Mouse (Mus musculus): ENCODE measurements around the gene Ubqln4. TPM values are rescaled to one million over a fixed set of nuclear protein-coding genes. Genes with fewer than 3 reads are reported as not detected.
A peak's percentile ranks its signal among the peaks of the same experiment; 100 is the strongest.

Gene Ubqln4
- total RNA-seq, 2 experiments from 2014 or later, result 7.6 to 10.1 TPM

- ATAC-seq (replicated peaks; ENCODE audit: low FRiP score, poor library complexity, severe bottlenecking), result no peak
Observed at GRCm38 (mm10) chr3:88539397-88539796, 14.2 kb upstream of the Ubqln4 start.

- no peak for ATAC-seq (replicated peaks; ENCODE audit: low FRiP score, poor library complexity, severe bottlenecking)
Observed at GRCm38 (mm10) chr3:88540085-88540484, 13.5 kb upstream of the Ubqln4 start.

DNA sequence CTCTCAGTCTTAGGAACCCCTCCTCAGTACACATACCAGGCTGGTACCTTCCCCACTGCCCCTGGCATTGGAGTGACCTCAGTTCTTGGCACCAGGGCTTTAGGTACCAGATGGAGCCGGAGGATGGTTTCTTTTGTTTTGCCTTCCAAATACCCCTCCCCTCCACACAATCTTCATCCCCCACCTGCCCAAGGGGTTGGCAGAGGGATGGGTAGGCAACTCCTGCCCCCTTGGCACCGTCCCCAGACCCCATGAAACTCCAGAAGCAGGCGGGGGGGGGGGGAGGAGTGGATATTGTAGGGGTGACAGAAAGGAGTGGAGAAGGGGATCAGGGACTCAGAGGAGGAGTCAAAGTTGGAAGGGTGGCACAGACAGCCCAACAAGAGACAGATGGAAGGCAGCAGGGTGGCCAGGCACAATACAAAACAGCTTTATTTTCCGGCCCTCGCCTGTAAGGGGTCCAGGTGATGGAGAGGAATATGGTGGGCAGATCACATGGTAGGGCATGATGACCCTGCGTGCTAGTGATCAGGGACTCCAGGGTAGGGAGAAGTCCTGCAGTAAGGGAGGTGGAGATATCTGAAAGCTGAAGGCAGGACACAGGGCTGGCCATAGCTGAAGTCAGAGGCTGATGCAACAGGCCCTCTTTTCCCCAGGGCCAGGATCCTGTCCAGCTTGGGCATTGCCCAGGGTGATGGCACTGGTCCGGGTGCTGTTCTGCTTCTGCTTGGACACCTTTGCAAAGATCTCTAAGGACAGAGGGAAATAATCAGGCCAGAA, 11.7 kb upstream of the Ubqln4 start:
- no peak for ATAC-seq (replicated peaks; ENCODE audit: low FRiP score, poor library complexity, severe bottlenecking)

- ATAC-seq (replicated peaks; ENCODE audit: low FRiP score, poor library complexity, severe bottlenecking), result no peak
Observed at GRCm38 (mm10) chr3:88542486-88542885, 11.1 kb upstream of the Ubqln4 start.

- no peak for ATAC-seq (replicated peaks; ENCODE audit: low FRiP score, poor library complexity, severe bottlenecking)
Observed at GRCm38 (mm10) chr3:88543174-88543573, 10.4 kb upstream of the Ubqln4 start.

DNA sequence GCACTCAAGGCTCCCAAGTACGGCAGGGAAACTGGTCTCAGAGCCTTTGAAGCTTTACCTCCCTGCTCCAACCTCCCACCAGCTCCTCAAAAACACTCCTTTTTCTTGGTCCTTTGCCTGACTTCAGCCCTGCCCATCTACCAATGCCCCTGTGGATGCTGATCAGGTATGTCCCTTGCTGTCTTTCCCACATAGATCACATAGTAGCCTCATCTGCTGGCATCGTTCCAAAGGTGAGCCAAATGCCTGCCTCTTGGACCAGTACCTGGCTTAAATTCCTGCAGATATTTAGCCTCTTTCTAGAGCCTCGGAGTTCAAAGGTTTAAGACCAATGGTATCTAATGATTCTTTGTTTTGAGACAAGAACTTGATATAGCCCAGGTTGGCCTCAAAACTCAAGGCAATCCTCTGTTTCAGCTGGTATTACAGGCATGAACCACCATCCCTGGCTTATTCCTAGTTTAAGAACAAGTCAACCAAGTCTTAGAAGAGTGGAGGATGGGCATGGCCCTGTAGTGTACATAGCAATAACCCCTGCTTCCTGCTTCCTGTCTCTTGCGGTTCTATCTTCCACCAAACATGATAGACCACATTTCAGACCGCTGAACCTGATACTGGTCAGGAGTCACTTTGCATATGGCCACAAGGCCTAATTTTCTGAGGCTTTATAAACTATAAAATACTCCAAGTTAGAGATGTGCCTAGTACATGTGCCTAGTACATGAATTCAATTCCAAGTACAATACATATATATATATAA, 9.7 kb upstream of the Ubqln4 start:
- ATAC-seq (replicated peaks; ENCODE audit: low FRiP score, poor library complexity, severe bottlenecking), result no peak

GRCm38 (mm10) chr3:88544514-88544913, 9.0 kb upstream of the Ubqln4 start:
- no peak for ATAC-seq (replicated peaks; ENCODE audit: low FRiP score, poor library complexity, severe bottlenecking)

GRCm38 (mm10) chr3:88544955-88545591, 8.5 kb upstream of the Ubqln4 start:
- no peak for ATAC-seq (replicated peaks; ENCODE audit: low FRiP score, poor library complexity, severe bottlenecking)

DNA sequence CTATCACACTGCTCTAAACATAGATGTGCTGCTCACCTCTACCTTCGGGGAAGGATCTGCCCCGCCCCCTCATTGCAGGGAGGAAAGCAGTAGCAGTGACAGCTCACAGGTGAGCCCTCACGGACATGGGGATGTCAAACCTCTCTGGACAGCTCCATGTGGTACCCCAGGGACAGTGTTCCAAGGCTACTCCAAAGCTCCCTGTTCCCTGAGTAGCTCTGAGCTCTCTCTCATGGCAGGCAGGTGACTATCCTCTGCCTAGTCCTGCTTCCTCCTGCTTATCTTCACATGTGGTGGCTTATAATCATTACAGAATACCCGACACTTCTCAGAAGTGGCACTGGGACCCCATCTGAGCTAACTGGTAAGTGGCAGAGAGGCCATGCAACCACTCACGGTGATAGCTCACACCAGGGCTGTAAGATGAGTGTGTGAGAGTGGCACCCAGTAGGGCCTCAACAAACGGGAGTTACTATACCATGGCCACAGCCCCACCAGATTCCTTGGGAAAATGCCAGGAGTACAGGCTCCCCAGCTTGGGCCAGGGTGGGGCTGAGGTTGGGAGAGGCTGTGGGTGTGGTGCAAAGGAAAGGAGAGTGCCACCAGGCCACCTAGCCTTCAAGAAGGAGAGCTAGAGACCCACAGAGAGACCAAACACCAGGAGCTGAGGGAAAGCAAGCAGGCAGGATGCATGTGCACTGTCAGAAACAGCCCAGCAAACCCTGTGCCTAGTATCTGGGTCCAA, 6.7 kb upstream of the Ubqln4 start:
- peak; percentile 56 for ATAC-seq (replicated peaks; ENCODE audit: low FRiP score, poor library complexity, severe bottlenecking)

- ATAC-seq (replicated peaks; ENCODE audit: low FRiP score, poor library complexity, severe bottlenecking), result no peak
Observed at GRCm38 (mm10) chr3:88548180-88548917, 5.2 kb upstream of the Ubqln4 start, which contains the start of gene Rab25. Rab25 (minus strand) TSS chr3:88548300.

DNA sequence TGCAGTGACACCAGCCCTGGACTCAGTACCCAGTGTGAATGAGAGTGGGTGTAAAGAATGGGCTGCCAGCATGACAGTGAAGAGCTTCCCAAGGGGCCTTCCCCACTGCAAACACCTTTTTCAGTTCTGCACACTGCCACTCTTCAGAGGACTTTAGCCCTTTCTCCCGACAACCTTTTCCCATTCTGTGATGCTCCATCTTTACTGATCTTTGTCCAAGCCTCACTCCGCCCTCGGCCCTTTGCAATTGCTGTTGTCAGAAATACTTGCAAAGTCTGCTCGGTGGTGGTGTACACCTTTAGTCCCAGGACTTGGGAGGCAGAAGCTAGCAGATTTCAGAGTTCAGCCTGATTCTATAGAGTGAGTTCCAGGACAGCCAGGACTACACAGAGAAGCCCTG, 2.0 kb upstream of the Ubqln4 start:
- ATAC-seq (replicated peaks; ENCODE audit: low FRiP score, poor library complexity, severe bottlenecking), result no peak

- ATAC-seq (replicated peaks; ENCODE audit: low FRiP score, poor library complexity, severe bottlenecking), result peak; percentile 9
Observed at GRCm38 (mm10) chr3:88552082-88552645, 1.4 kb upstream of the Ubqln4 start.

- peak; percentile 93 for ATAC-seq (replicated peaks; ENCODE audit: low FRiP score, poor library complexity, severe bottlenecking)
Observed at GRCm38 (mm10) chr3:88552676-88553524, 658 bp upstream of the Ubqln4 start, which contains the start of gene Lamtor2. Lamtor2 (minus strand) TSS chr3:88553074.

GRCm38 (mm10) chr3:88553880-88554586, 475 bp downstream of the Ubqln4 start:
- peak; percentile 48 for ATAC-seq (replicated peaks; ENCODE audit: low FRiP score, poor library complexity, severe bottlenecking)

- ATAC-seq (replicated peaks; ENCODE audit: low FRiP score, poor library complexity, severe bottlenecking), result no peak
Observed at GRCm38 (mm10) chr3:88555069-88555605, 1.6 kb downstream of the Ubqln4 start.

- ATAC-seq (replicated peaks; ENCODE audit: low FRiP score, poor library complexity, severe bottlenecking), result no peak
Observed at GRCm38 (mm10) chr3:88555731-88556130, 2.2 kb downstream of the Ubqln4 start.

DNA sequence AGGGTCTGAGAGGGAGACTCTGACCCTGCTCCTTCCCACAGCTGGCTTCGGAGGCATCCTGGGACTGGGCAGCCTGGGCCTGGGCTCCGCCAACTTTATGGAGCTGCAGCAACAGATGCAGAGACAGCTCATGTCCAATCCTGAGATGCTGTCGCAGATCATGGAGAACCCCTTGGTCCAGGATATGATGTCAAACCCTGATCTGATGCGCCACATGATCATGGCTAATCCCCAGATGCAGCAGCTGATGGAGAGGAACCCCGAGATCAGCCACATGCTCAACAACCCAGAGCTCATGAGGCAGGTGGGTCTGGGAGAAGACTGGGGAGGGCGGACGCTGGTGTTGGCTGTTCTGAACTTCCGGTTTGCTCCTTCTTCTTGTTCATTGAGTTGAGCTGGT, 3.1 kb downstream of the Ubqln4 start:
- no peak for ATAC-seq (replicated peaks; ENCODE audit: low FRiP score, poor library complexity, severe bottlenecking)
